Mouse (Mus musculus) thymus, postnatal 4 days (tissue): ENCODE results near the gene Zcchc8.
A peak's percentile ranks its signal among the peaks of the same experiment; 100 is the strongest.
"Not testable (repeated sequence)": the region's sequence is repeated elsewhere in the genome, so short reads cannot be mapped to it uniquely, and the experiment has no call there.

ENCODE experiments used
- DNase-seq: peaks from one replicate; pipeline ENCODE4 v3.0.0; 2021

Zcchc8 gene

GRCm38 (mm10) chr5:123720328-123721311, at the start of gene Zcchc8:
Gene Zcchc8, minus strand, starts transcription at chr5:123721100.
- peak; percentile 90 for DNase-seq

GRCm38 (mm10) chr5:123766455-123766854, 45.6 kb upstream of the Zcchc8 start:
- not testable (repeated sequence) for DNase-seq

GRCm38 (mm10) chr5:123765506-123765905, 44.6 kb upstream of the Zcchc8 start:
- no peak for DNase-seq

- DNase-seq = peak; percentile 98
Measured at GRCm38 (mm10) chr5:123749065-123750064, 28.5 kb upstream of the Zcchc8 start, which contains the start of the genes Rsrc2 and Kntc1. Gene Rsrc2, minus strand, starts transcription at chr5:123749414. Gene Kntc1, plus strand, starts transcription at chr5:123749716.

GRCm38 (mm10) chr5:123748339-123749064, 27.6 kb upstream of the Zcchc8 start:
- DNase-seq = peak; percentile 28

GRCm38 (mm10) chr5:123747604-123748003, 26.7 kb upstream of the Zcchc8 start:
- DNase-seq = no peak

GRCm38 (mm10) chr5:123746253-123746652, 25.4 kb upstream of the Zcchc8 start:
- DNase-seq = no peak

- no peak for DNase-seq
Measured at GRCm38 (mm10) chr5:123744358-123744757, 23.5 kb upstream of the Zcchc8 start.

- DNase-seq = no peak
Measured at GRCm38 (mm10) chr5:123730981-123731380, 10.1 kb upstream of the Zcchc8 start.

- DNase-seq = not testable (repeated sequence)
Measured at GRCm38 (mm10) chr5:123723816-123724215, 2.9 kb upstream of the Zcchc8 start.

GRCm38 (mm10) chr5:123714622-123715021, 6.3 kb downstream of the Zcchc8 start:
- DNase-seq = no peak

- DNase-seq = no peak
Measured at GRCm38 (mm10) chr5:123713782-123714181, 7.1 kb downstream of the Zcchc8 start.

- no peak for DNase-seq
Measured at GRCm38 (mm10) chr5:123709571-123709970, 11.3 kb downstream of the Zcchc8 start.

GRCm38 (mm10) chr5:123708598-123708997, 12.3 kb downstream of the Zcchc8 start:
- DNase-seq = no peak

- no peak for DNase-seq
Measured at GRCm38 (mm10) chr5:123700625-123701024, 20.3 kb downstream of the Zcchc8 start.

- DNase-seq = peak; percentile 89
Measured at GRCm38 (mm10) chr5:123699198-123699597, 21.7 kb downstream of the Zcchc8 start.

- DNase-seq = no peak
Measured at GRCm38 (mm10) chr5:123696961-123697360, 23.9 kb downstream of the Zcchc8 start.

GRCm38 (mm10) chr5:123696244-123696643, 24.7 kb downstream of the Zcchc8 start:
- DNase-seq = no peak

- no peak for DNase-seq
Measured at GRCm38 (mm10) chr5:123694468-123694867, 26.4 kb downstream of the Zcchc8 start.

- DNase-seq = peak; percentile 82
Measured at GRCm38 (mm10) chr5:123684221-123685144, 36.4 kb downstream of the Zcchc8 start, which contains the start of gene Clip1. Gene Clip1, minus strand, starts transcription at chr5:123684618.
